Mouse (Mus musculus): Measurements from ENCODE around the gene Ubb. TPM values are rescaled to one million over a fixed set of nuclear protein-coding genes. Genes with fewer than 3 reads are reported as not detected.

Ubb gene
- total and polyA plus RNA-seq, 3 experiments, result 626 to 1,026 (median 699) TPM

- peaks cover 26% of the 10 kb centered on the region for H3K36me3 ChIP-seq (ENCODE audit: control insufficient read depth, insufficient read depth, low read length)
- H3K4me1 ChIP-seq (ENCODE audit: control insufficient read depth, insufficient read depth, low read length), result peaks cover 3% of the 10 kb centered on the region
- no peak overlapping the region for H3K4me3 ChIP-seq
- intact Hi-C loops (cut with DNase I), result no loop called here
- TF ChIP-seq POLR2A (IDR thresholded peaks at IDR 0.05; ENCODE audit: insufficient read depth, low read depth, low read length) (no peak), CTCF (IDR thresholded peaks at IDR 0.05) (no peak)
- no peak overlapping the region for H3K9ac ChIP-seq (ENCODE audit: low read depth, low read length)
- no peaks in the 10 kb centered on the region for H3K79me2 ChIP-seq (replicated peaks; ENCODE audit: control insufficient read depth, insufficient read depth, low read length)
- 63% methylated on average over 5 of the region's 5 CpGs for WGBS
- no peak for DNase-seq
- H3K27ac ChIP-seq, result no peak overlapping the region
- H3K27me3 ChIP-seq (ENCODE audit: control insufficient read depth, insufficient read depth, low read length), result no peaks in the 10 kb centered on the region
Observed at GRCm38 (mm10) chr11:62557205-62557604, 6.2 kb downstream of the Ubb start.

DNA sequence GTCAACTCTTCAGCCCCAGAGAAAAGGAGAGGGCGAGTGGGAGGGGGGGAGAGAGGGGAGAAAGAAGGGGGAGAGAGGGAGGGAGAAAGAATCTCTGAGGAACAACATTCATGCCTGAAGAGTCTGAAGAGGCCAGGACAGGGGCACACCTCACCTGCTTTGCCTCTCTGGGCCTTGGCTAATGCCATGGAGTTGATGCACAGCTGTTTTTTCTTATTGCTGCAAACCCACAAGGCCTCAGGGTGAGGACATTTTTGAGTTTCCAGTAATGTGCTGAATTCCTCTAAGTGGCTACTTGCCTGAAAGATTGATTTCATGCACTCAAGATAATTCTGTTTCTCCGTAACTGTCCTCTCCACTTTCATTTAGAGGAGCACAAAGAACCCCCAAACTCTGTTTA, 7.2 kb downstream of the Ubb start:
- intact Hi-C loops (cut with DNase I), result no loop called here
- H3K36me3 ChIP-seq (ENCODE audit: control insufficient read depth, insufficient read depth, low read length), result peaks cover 24% of the 10 kb centered on the region
- no peak overlapping the region for H3K9ac ChIP-seq (ENCODE audit: low read depth, low read length)
- no peaks in the 10 kb centered on the region for H3K79me2 ChIP-seq (replicated peaks; ENCODE audit: control insufficient read depth, insufficient read depth, low read length)
- no peaks in the 10 kb centered on the region for H3K27me3 ChIP-seq (ENCODE audit: control insufficient read depth, insufficient read depth, low read length)
- no peak overlapping the region for H3K4me3 ChIP-seq
- DNase-seq, result no peak
- H3K4me1 ChIP-seq (ENCODE audit: control insufficient read depth, insufficient read depth, low read length), result peaks cover 3% of the 10 kb centered on the region
- no peak overlapping the region for H3K27ac ChIP-seq
- TF ChIP-seq CTCF (IDR thresholded peaks at IDR 0.05) (no peak), POLR2A (IDR thresholded peaks at IDR 0.05; ENCODE audit: insufficient read depth, low read depth, low read length) (no peak), EP300 (IDR thresholded peaks at IDR 0.05; ENCODE audit: insufficient read depth, low read depth, low read length) (no peak)
- 72% methylated on average over 2 of the region's 2 CpGs for WGBS

DNA sequence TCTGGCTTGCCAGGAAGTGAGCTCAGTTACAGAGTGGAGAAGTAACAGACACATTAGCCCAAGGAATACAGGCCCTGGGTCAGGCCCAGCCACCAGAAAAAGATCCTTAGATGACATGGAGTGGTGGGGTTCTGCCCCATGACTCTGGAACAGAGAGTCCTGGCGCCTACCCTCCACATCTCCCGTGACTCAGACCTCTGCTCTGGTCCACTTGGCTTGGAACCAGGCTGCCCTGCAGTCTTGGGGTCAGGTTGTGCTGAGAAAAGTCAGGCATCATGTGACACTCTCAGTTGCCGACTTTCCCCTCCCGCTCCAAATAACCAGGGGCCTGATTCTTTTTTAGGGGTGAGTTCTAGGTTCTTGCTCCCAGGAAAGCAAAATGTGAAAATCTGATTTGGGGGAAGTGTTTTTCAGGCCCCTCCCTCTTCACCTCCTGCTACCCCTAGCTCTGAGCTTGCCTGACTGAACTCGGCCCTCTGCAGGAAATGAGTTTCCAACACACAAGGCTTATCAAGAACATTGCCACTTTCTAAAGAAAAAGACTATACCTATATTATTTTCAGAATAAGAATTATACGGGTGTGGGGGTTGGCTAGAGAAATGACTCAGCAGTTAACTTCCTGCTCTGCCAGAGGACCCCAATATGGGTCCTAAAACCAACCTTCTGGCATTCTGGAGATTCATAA, 8.1 kb downstream of the Ubb start:
- 26% methylated on average over 6 of the region's 6 CpGs for WGBS
- intact Hi-C loops (cut with DNase I), result no loop called here
- Histone ChIP-seq H3K4me3 (no peak overlapping the region), H3K79me2 (replicated peaks; ENCODE audit: control insufficient read depth, insufficient read depth, low read length) (no peaks in the 10 kb centered on the region), H3K36me3 (ENCODE audit: control insufficient read depth, insufficient read depth, low read length) (peaks cover 15% of the 10 kb centered on the region), H3K9ac (ENCODE audit: low read depth, low read length) (no peak overlapping the region), H3K4me1 (ENCODE audit: control insufficient read depth, insufficient read depth, low read length) (peaks cover 3% of the 10 kb centered on the region), H3K27ac (peak overlapping the region; percentile 58), H3K27me3 (ENCODE audit: control insufficient read depth, insufficient read depth, low read length) (no peaks in the 10 kb centered on the region)
- peak; percentile 69 to 78 for DNase-seq
- TF ChIP-seq EP300 (IDR thresholded peaks at IDR 0.05; ENCODE audit: insufficient read depth, low read depth, low read length) (peak; percentile 96), CTCF (IDR thresholded peaks at IDR 0.05) (no peak), POLR2A (IDR thresholded peaks at IDR 0.05; ENCODE audit: insufficient read depth, low read depth, low read length) (no peak)

- 39% methylated on average over 43 of the region's 43 CpGs for WGBS
- no peak overlapping the region for H3K27ac ChIP-seq
- intact Hi-C loops (cut with DNase I), result no loop called here
- no peaks in the 10 kb centered on the region for H3K27me3 ChIP-seq (ENCODE audit: control insufficient read depth, insufficient read depth, low read length)
- H3K4me3 ChIP-seq, result peak overlapping the region; percentile 47
- H3K79me2 ChIP-seq (replicated peaks; ENCODE audit: control insufficient read depth, insufficient read depth, low read length), result no peaks in the 10 kb centered on the region
- H3K9ac ChIP-seq (ENCODE audit: low read depth, low read length), result peak overlapping the region; percentile 36
- TF ChIP-seq EP300 (IDR thresholded peaks at IDR 0.05; ENCODE audit: insufficient read depth, low read depth, low read length) (no peak), POLR2A (IDR thresholded peaks at IDR 0.05; ENCODE audit: insufficient read depth, low read depth, low read length) (no peak), CTCF (IDR thresholded peaks at IDR 0.05) (no peak)
- peaks cover under 1% of the 10 kb centered on the region for H3K36me3 ChIP-seq (ENCODE audit: control insufficient read depth, insufficient read depth, low read length)
- peak; percentile 20 to 48 for DNase-seq
- peaks cover 2% of the 10 kb centered on the region; the same call in 1 of the 2 replicates for H3K4me1 ChIP-seq (ENCODE audit: control insufficient read depth, insufficient read depth, low read length)
Observed at GRCm38 (mm10) chr11:62560463-62561016, 9.6 kb downstream of the Ubb start.

GRCm38 (mm10) chr11:62563590-62563989, 12.6 kb downstream of the Ubb start:
- Histone ChIP-seq H3K4me3 (no peak overlapping the region), H3K27ac (no peak overlapping the region), H3K36me3 (ENCODE audit: control insufficient read depth, insufficient read depth, low read length) (no peaks in the 10 kb centered on the region), H3K27me3 (ENCODE audit: control insufficient read depth, insufficient read depth, low read length) (no peaks in the 10 kb centered on the region), H3K9ac (ENCODE audit: low read depth, low read length) (no peak overlapping the region), H3K4me1 (ENCODE audit: control insufficient read depth, insufficient read depth, low read length) (no peaks in the 10 kb centered on the region; the same call in none of the 2 replicates), H3K79me2 (replicated peaks; ENCODE audit: control insufficient read depth, insufficient read depth, low read length) (no peaks in the 10 kb centered on the region)
- WGBS, result 93% methylated on average over 2 of the region's 2 CpGs
- no peak for DNase-seq
- TF ChIP-seq EP300 (IDR thresholded peaks at IDR 0.05; ENCODE audit: insufficient read depth, low read depth, low read length) (no peak), CTCF (IDR thresholded peaks at IDR 0.05) (no peak), POLR2A (IDR thresholded peaks at IDR 0.05; ENCODE audit: insufficient read depth, low read depth, low read length) (no peak)
- intact Hi-C loops (cut with DNase I), result no loop called here

DNA sequence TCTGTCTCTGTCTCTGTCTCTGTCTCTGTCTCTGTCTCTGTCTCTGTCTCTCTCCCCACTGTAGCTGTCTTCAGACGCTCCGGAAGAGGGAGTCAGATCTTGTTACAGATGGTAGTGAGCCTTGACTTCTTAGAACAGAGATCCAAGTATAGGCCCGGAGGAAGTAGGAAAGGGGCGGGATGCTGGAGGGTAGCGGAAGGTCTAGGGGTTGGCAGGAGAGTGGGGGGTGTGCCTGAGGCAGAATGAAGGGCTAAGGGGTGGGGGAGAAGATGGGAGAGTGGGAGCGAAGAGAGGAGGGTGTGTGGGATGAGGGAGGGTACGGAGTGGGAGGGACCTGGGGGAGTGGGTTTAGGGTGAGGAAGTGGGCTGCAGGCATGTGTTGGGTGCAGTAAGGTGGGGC, 14.8 kb downstream of the Ubb start:
- TF ChIP-seq POLR2A (IDR thresholded peaks at IDR 0.05; ENCODE audit: insufficient read depth, low read depth, low read length) (no peak), EP300 (IDR thresholded peaks at IDR 0.05; ENCODE audit: insufficient read depth, low read depth, low read length) (no peak), CTCF (IDR thresholded peaks at IDR 0.05) (no peak)
- Histone ChIP-seq H3K27me3 (ENCODE audit: control insufficient read depth, insufficient read depth, low read length) (no peaks in the 10 kb centered on the region), H3K36me3 (ENCODE audit: control insufficient read depth, insufficient read depth, low read length) (no peaks in the 10 kb centered on the region), H3K9ac (ENCODE audit: low read depth, low read length) (no peak overlapping the region), H3K4me1 (ENCODE audit: control insufficient read depth, insufficient read depth, low read length) (no peaks in the 10 kb centered on the region; the same call in 1 of the 2 replicates), H3K27ac (no peak overlapping the region; the same call in 1 of the 2 replicates), H3K4me3 (no peak overlapping the region), H3K79me2 (replicated peaks; ENCODE audit: control insufficient read depth, insufficient read depth, low read length) (no peaks in the 10 kb centered on the region)
- DNase-seq, result no peak
- intact Hi-C loops (cut with DNase I), result no loop called here
- WGBS, result 40% methylated on average over 7 of the region's 7 CpGs
